9 mouse cellular contexts compared by ENCODE assay signal in genomic region chr16:37789394-37789920, GRCm38 (mm10). TPM values are rescaled to one million over a fixed set of nuclear protein-coding genes. Genes with fewer than 3 reads are reported as not detected.
DNase-seq lines count a peak whose midpoint lies in the region; ATAC-seq lines count a peak whose summit lies in the region.
"Had no signal": no experiment of that assay in that cellular context is flagged by ENCODE, and none has a peak within 500 bp of the region (broad histone marks: within the 10 kb centered on the region; RNA-seq: fewer than 3 reads in every experiment).

No protein-coding gene starts in this region.

- no peak for ATAC-seq in kidney, embryonic 14.5 days (ENCODE audit: low FRiP score, low TSS enrichment)
- no peak for ATAC-seq in CD4-positive, CD25-positive, alpha-beta regulatory T cell, adult 4 months

- DNase-seq in cerebellum, adult 9-10 months, result peak; percentile 54
- no peak for DNase-seq in cerebellum, adult 8-10 months
- DNase-seq in kidney, postnatal 14 days, result no peak
- peak; percentile 21 for DNase-seq in adipocyte (ENCODE audit: low spot score)
- DNase-seq in limb, embryonic 10.5 days (ENCODE audit: low spot score), result no peak
- DNase-seq in spleen, postnatal 36 days (ENCODE audit: low spot score in 2 of 2), result no peak
- DNase-seq: B cell, adult 2 months had no signal

- H3K4me1 ChIP-seq in kidney, embryonic 14.5 days (ENCODE audit: control insufficient read depth, insufficient read depth, low read length), result peaks cover 49% of the 10 kb centered on the region
- peaks cover 60% of the 10 kb centered on the region for H3K4me1 ChIP-seq in limb, embryonic 10.5 days

- H3K27me3 ChIP-seq in kidney, embryonic 14.5 days (ENCODE audit: control insufficient read depth, insufficient read depth, low read length), result no peaks in the 10 kb centered on the region
- H3K27me3 ChIP-seq in limb, embryonic 10.5 days (ENCODE audit: low read depth, poor library complexity, severe bottlenecking), result no peaks in the 10 kb centered on the region

- H3K4me3 ChIP-seq in kidney, embryonic 14.5 days (ENCODE audit: low read length), result no peak overlapping the region
- H3K4me3 ChIP-seq in limb, embryonic 10.5 days, result no peak overlapping the region

- H3K9me3 ChIP-seq in kidney, embryonic 14.5 days (ENCODE audit: control insufficient read depth, low read length), result no peaks in the 10 kb centered on the region
- no peaks in the 10 kb centered on the region for H3K9me3 ChIP-seq in limb, embryonic 10.5 days (replicated peaks)

- peaks cover 44% of the 10 kb centered on the region for H3K36me3 ChIP-seq in kidney, embryonic 14.5 days (ENCODE audit: control insufficient read depth, insufficient read depth, low read length)
- peaks cover 79% of the 10 kb centered on the region for H3K36me3 ChIP-seq in limb, embryonic 10.5 days

- 83% methylated on average over 6 of the region's 6 CpGs for WGBS in kidney, embryonic 14.5 days
- WGBS in limb, embryonic 10.5 days, result 81% methylated on average over 6 of the region's 6 CpGs

- H3K9ac ChIP-seq in kidney, embryonic 14.5 days (ENCODE audit: low read depth, low read length), result no peak overlapping the region; the same call in 1 of the 2 replicates

- peak overlapping the region; percentile 13; the same call in 1 of the 2 replicates for H3K27ac ChIP-seq in kidney, embryonic 14.5 days (ENCODE audit: low read depth, low read length)
- peak overlapping the region; percentile 91 for H3K27ac ChIP-seq in limb, embryonic 10.5 days

- H3K4me2 ChIP-seq in kidney, embryonic 14.5 days (replicated peaks; ENCODE audit: low read depth, low read length), result no peak overlapping the region

RNA-seq across cellular contexts. Expression of gene Fstl1, which starts 12.8 kb away (rescaled TPM):
- 522 and 589 TPM in 2 replicates for polyA plus RNA-seq in kidney, embryonic 14.5 days (2014; fragmentation: Nextera tagmentation; extraction: Ambion mirVana)
- 160 and 215 TPM in 2 replicates for polyA plus RNA-seq in limb, embryonic 10.5 days (2016; fragmentation: Nextera tagmentation; extraction: Ambion mirVana)
- under 1 TPM; 0.27 to 0.36 TPM for polyA plus RNA-seq in CD4-positive, CD25-positive, alpha-beta regulatory T cell, adult 4 months (2017; shearing (Covaris generic))

Comparison
In these comparisons a context has a peak if more than half of its experiments do, and no peak if none do; other contexts are left out.
1. DNase-seq: peak in cerebellum, adult 9-10 months (single experiment) and adipocyte (single experiment); none in cerebellum, adult 8-10 months (single experiment), kidney, postnatal 14 days (single experiment), limb, embryonic 10.5 days (single experiment) and spleen, postnatal 36 days (0 of 2).
2. RNA of gene Fstl1, which starts 12.8 kb away (polyA plus RNA-seq): 522 to 589 TPM in kidney, embryonic 14.5 days and 160 to 215 TPM in limb, embryonic 10.5 days; 0.27 to 0.36 TPM in CD4-positive, CD25-positive, alpha-beta regulatory T cell, adult 4 months; every median in the first group is over 100 times any median in the second.